Mouse (Mus musculus) heart, postnatal 0 days (tissue): ENCODE data around the gene Tex33. TPM values are rescaled to one million over a fixed set of nuclear protein-coding genes. Genes with fewer than 3 reads are reported as not detected.

Source experiments
- ATAC-seq: fragments of 200-750 bp; cut with Nextera tagmentation; 2 replicates; pipeline ENCODE4 v1.8.0; 2017; ENCODE audit warnings: low read depth, moderate number of reproducible peaks, moderate library complexity; ENCODE audit not compliant: insufficient read depth
- DNase-seq: peaks from one replicate; pipeline ENCODE4 v3.0.0-alpha.2; 2016; ENCODE audit warnings: low spot score
- H3K27ac ChIP-seq: fragments of 300-500 bp; sonication (generic); 2 replicates; pipeline ENCODE4 v1.5.1; 2014; ENCODE audit warnings: low read depth, mild to moderate bottlenecking
- H3K27me3 ChIP-seq: fragments of 300-500 bp; sonication (generic); 2 replicates; pipeline ENCODE4 v1.6.1; 2014; ENCODE audit warnings: low read length, mixed read lengths; ENCODE audit not compliant: control insufficient read depth, insufficient read depth
- H3K36me3 ChIP-seq: fragments of 300-500 bp; sonication (generic); replicated peaks from 2 replicates; pipeline ENCODE4 v1.6.1; 2014; ENCODE audit warnings: low read length, mixed read lengths; ENCODE audit not compliant: control insufficient read depth, insufficient read depth
- H3K4me1 ChIP-seq: fragments of 300-500 bp; sonication (generic); 2 replicates; pipeline ENCODE4 v1.6.1; 2014; ENCODE audit warnings: antibody characterized with exemption; ENCODE audit not compliant: control insufficient read depth, insufficient read depth
- H3K4me2 ChIP-seq: fragments of 300-500 bp; sonication (generic); 2 replicates; pipeline ENCODE4 v1.6.1; 2014; ENCODE audit warnings: low read depth, mild to moderate bottlenecking, low read length, moderate library complexity
- H3K4me3 ChIP-seq: fragments of 300-500 bp; sonication (generic); 2 replicates; pipeline ENCODE4 v1.5.1; 2014; ENCODE audit warnings: low read depth, low read length
- H3K9ac ChIP-seq: fragments of 300-500 bp; sonication (generic); replicated peaks from 2 replicates; pipeline ENCODE4 v1.6.1; 2014; ENCODE audit warnings: low read depth, low read length, mixed read lengths
- H3K9me3 ChIP-seq: fragments of 300-500 bp; sonication (generic); replicated peaks from 2 replicates; pipeline ENCODE4 v1.6.1; 2016; ENCODE audit warnings: low read length; ENCODE audit not compliant: control insufficient read depth
- CTCF ChIP-seq: IDR thresholded peaks from 2 replicates; pipeline ENCODE4 v1.5.1; 2016; ENCODE audit warnings: antibody characterized with exemption, control low read depth, low read depth
- EP300 ChIP-seq: IDR thresholded peaks from 2 replicates; pipeline ENCODE4 v1.6.1; 2016; ENCODE audit warnings: antibody characterized with exemption, low read depth
- WGBS: fragments of 180-500 bp; shearing (Covaris S2); extraction: QIAGEN DNeasy Blood & Tissue Kit; methylation state at CpG from one replicate; pipeline ENCODE4 v1.1.7; 2014; 5-methylcytosine and 5-hydroxymethylcytosine counted together
- polyA plus RNA-seq: library from polyadenylated mRNA; unstranded; fragments of >200 nt; fragmentation: Nextera tagmentation; extraction: Ambion mirVana; gene quantifications from 2 replicates; pipeline ENCODE4 v1.2.1, GENCODE M21; 2015
- total RNA-seq: library from RNA; depleted of rRNA; stranded (reverse); fragments of >200 nt; gene quantifications from 2 replicates; pipeline ENCODE4 v1.2.3, GENCODE M21; 2014; ENCODE audit warnings: low replicate concordance

Gene Tex33
- total and polyA plus RNA-seq, 2 experiments from 2014 or later = not detected

- H3K36me3 ChIP-seq = peaks cover 5% of the 10 kb centered on the region
- H3K27ac ChIP-seq = peak overlapping the region; percentile 75
- no peak overlapping the region for H3K4me3 ChIP-seq
- H3K4me2 ChIP-seq = peak overlapping the region; percentile 72
- H3K9ac ChIP-seq = no peak overlapping the region
- peaks cover 14% of the 10 kb centered on the region for H3K27me3 ChIP-seq
- 86% methylated on average over 10 of the region's 10 CpGs for WGBS
- TF ChIP-seq CTCF = no peak
- no peak for TF ChIP-seq EP300
- no peaks in the 10 kb centered on the region for H3K9me3 ChIP-seq
- no peak for DNase-seq
- no peak for ATAC-seq
- H3K4me1 ChIP-seq = no peaks in the 10 kb centered on the region; the same call in 1 of the 2 replicates
Observed at GRCm38 (mm10) chr15:78430874-78431273, 35.2 kb upstream of the Tex33 start.

GRCm38 (mm10) chr15:78429871-78430622 is 34.3 kb upstream of the Tex33 start:
- DNase-seq (no peak), ATAC-seq (peak; percentile 34)
- Histone ChIP-seq H3K4me3 (no peak overlapping the region), H3K4me2 (peak overlapping the region; percentile 72), H3K9me3 (no peaks in the 10 kb centered on the region), H3K4me1 (no peaks in the 10 kb centered on the region), H3K9ac (0 out of 2 replicates have a peak overlapping the region, but pooled peaks have one; percentile 55), H3K27ac (peak overlapping the region; percentile 75), H3K27me3 (peaks cover 14% of the 10 kb centered on the region), H3K36me3 (peaks cover 5% of the 10 kb centered on the region)
- 64% methylated on average over 13 of the region's 13 CpGs for WGBS
- TF ChIP-seq EP300 = 0 out of 2 replicates have a peak, but pooled peaks have one; percentile 11
- no peak for TF ChIP-seq CTCF

- Histone ChIP-seq H3K4me2 (peak overlapping the region; percentile 72), H3K27ac (peak overlapping the region; percentile 75), H3K36me3 (peaks cover 5% of the 10 kb centered on the region), H3K9me3 (no peaks in the 10 kb centered on the region), H3K4me1 (no peaks in the 10 kb centered on the region), H3K27me3 (peaks cover 18% of the 10 kb centered on the region), H3K4me3 (peak overlapping the region; percentile 58), H3K9ac (peak overlapping the region; percentile 55)
- ATAC-seq (no peak), DNase-seq (no peak)
- TF ChIP-seq CTCF = no peak
- TF ChIP-seq EP300 = no peak
- 28% methylated on average over 3 of the region's 3 CpGs for WGBS
Observed at GRCm38 (mm10) chr15:78429139-78429459, 33.4 kb upstream of the Tex33 start.

GRCm38 (mm10) chr15:78428391-78429138 is 32.9 kb upstream of the Tex33 start, which contains the start of gene Kctd17:
TSS of gene Kctd17 (plus strand) at chr15:78428564.
- H3K27me3 ChIP-seq = peaks cover 18% of the 10 kb centered on the region
- peak within 1 kb of the TSS; percentile 72 for H3K4me2 ChIP-seq
- DNase-seq (peak; percentile 32), ATAC-seq (peak; percentile 72)
- peak within 1 kb of the TSS; percentile 75 for H3K27ac ChIP-seq
- TF ChIP-seq CTCF (no peak), EP300 (no peak; the same call in 1 of the 2 replicates)
- H3K4me3 ChIP-seq = peak within 1 kb of the TSS; percentile 58
- H3K36me3 ChIP-seq = peaks cover 5% of the 10 kb centered on the region; the same call in 1 of the 2 replicates
- H3K4me1 ChIP-seq = no peaks in the 10 kb centered on the region
- peak within 1 kb of the TSS; percentile 55 for H3K9ac ChIP-seq
- WGBS = 2% methylated on average over 47 of the region's 52 CpGs
- H3K9me3 ChIP-seq = no peaks in the 10 kb centered on the region

- H3K27me3 ChIP-seq = peaks cover 23% of the 10 kb centered on the region
- H3K4me1 ChIP-seq = no peaks in the 10 kb centered on the region
- no peaks in the 10 kb centered on the region for H3K9me3 ChIP-seq
- DNase-seq (no peak), ATAC-seq (no peak)
- no peak overlapping the region for H3K27ac ChIP-seq
- H3K9ac ChIP-seq = no peak overlapping the region
- no peak overlapping the region for H3K4me3 ChIP-seq
- 54% methylated on average over 4 of the region's 4 CpGs for WGBS
- H3K36me3 ChIP-seq = no peaks in the 10 kb centered on the region
- no peak overlapping the region for H3K4me2 ChIP-seq
- TF ChIP-seq EP300 = no peak
- no peak for TF ChIP-seq CTCF
Observed at GRCm38 (mm10) chr15:78425230-78425629, 29.5 kb upstream of the Tex33 start.
